ENCODE assay signal across 26 mouse cellular contexts in the genomic region with DNA sequence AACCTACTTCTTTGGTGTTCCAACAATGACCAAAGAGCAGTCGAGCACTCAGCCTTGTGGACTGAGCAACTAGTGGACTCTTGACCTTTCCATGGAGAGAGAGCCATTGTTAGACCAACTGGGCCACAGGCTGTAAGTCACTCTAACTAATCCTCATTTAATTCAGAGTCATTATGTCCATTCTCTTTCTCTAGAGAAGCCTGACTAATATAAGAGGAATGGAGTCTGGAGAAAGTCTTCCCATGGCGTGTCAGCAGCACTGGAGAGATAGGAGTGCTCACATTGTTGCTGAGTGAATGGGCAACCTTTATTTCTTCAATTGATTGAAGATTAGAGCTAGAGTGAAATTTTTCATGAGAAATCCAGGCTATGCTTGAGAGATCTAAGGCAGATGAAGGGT. TPM values are rescaled to one million over a fixed set of nuclear protein-coding genes. Genes with fewer than 3 reads are reported as not detected.
"Had no signal": no experiment of that assay in that cellular context is flagged by ENCODE, and none has a peak within 500 bp of the region (broad histone marks: within the 10 kb centered on the region; RNA-seq: fewer than 3 reads in every experiment).

No protein-coding gene starts in this region.

- H3K36me3 ChIP-seq: embryonic facial prominence, embryonic 10.5 days; embryonic facial prominence, embryonic 12.5 days; embryonic facial prominence, embryonic 13.5 days; embryonic facial prominence, embryonic 15.5 days; forebrain, embryonic 10.5 days; forebrain, embryonic 12.5 days; forebrain, embryonic 15.5 days had no signal

- DNase-seq: cerebellum, adult 9-10 months; cerebellum, adult 9-11 months; cerebellum, postnatal 10 days; cerebellum, postnatal 14 days; cerebellum, postnatal 25 days; cerebellum, postnatal 36 days; embryo, embryonic 11 days; forebrain, postnatal 0 days; gastrocnemius, adult 2 months; gastrocnemius, postnatal 10 days; gastrocnemius, postnatal 14 days; gastrocnemius, postnatal 25 days; gastrocnemius, postnatal 36 days; heart, adult 18-20 months; heart, adult 2 months had no signal

- H3K27me3 ChIP-seq: embryonic facial prominence, embryonic 12.5 days; embryonic facial prominence, embryonic 13.5 days; embryonic facial prominence, embryonic 15.5 days; forebrain, embryonic 12.5 days; forebrain, embryonic 13.5 days; forebrain, embryonic 15.5 days had no signal

- H3K4me3 ChIP-seq: embryonic facial prominence, embryonic 10.5 days; embryonic facial prominence, embryonic 12.5 days; embryonic facial prominence, embryonic 13.5 days; embryonic facial prominence, embryonic 15.5 days; erythroblast, embryonic 14.5 days; forebrain, embryonic 10.5 days; forebrain, embryonic 12.5 days; forebrain, embryonic 13.5 days; forebrain, embryonic 15.5 days; gastrocnemius, adult 2 months; heart, adult 2 months had no signal

- H3K27ac ChIP-seq: embryonic facial prominence, embryonic 10.5 days; embryonic facial prominence, embryonic 12.5 days; embryonic facial prominence, embryonic 13.5 days; embryonic facial prominence, embryonic 15.5 days; forebrain, embryonic 10.5 days; forebrain, embryonic 12.5 days; forebrain, embryonic 13.5 days; forebrain, embryonic 15.5 days; gastrocnemius, adult 2 months; heart, adult 2 months had no signal

- H3K4me1 ChIP-seq: embryonic facial prominence, embryonic 10.5 days; embryonic facial prominence, embryonic 12.5 days; embryonic facial prominence, embryonic 13.5 days; embryonic facial prominence, embryonic 15.5 days; forebrain, embryonic 10.5 days; forebrain, embryonic 12.5 days; forebrain, embryonic 13.5 days; forebrain, embryonic 15.5 days had no signal

- ATAC-seq: forebrain, embryonic 13.5 days; forebrain, embryonic 14.5 days; forebrain, embryonic 15.5 days; forebrain, embryonic 16.5 days; forebrain, postnatal 0 days had no signal

RNA-seq across cellular contexts. Expression of gene Ddr2, which starts 14.1 kb away (rescaled TPM):
- polyA plus RNA-seq: erythroblast, embryonic 14.5 days had no signal
